Mouse (Mus musculus) embryonic facial prominence, embryonic 10.5 days (tissue): Measurements from ENCODE around the gene Yjefn3. TPM values are rescaled to one million over a fixed set of nuclear protein-coding genes. Genes with fewer than 3 reads are reported as not detected.
A peak's percentile ranks its signal among the peaks of the same experiment; 100 is the strongest.

Source experiments
- DNase-seq: peaks from one replicate; pipeline ENCODE4 v3.0.0-alpha.2; 2017; ENCODE audit warnings: low spot score
- H3K27ac ChIP-seq: fragments of 300-500 bp; sonication (generic); replicated peaks from 2 replicates; pipeline ENCODE4 v1.5.1; 2016; ENCODE audit warnings: mild to moderate bottlenecking
- H3K27me3 ChIP-seq: fragments of 300-500 bp; sonication (generic); replicated peaks from 2 replicates; pipeline ENCODE4 v1.6.1; 2016; ENCODE audit warnings: low read depth, mild to moderate bottlenecking; ENCODE audit not compliant: poor library complexity, severe bottlenecking
- H3K36me3 ChIP-seq: fragments of 300-500 bp; sonication (generic); replicated peaks from 2 replicates; pipeline ENCODE4 v1.6.1; 2016; ENCODE audit warnings: mild to moderate bottlenecking, moderate library complexity
- H3K4me1 ChIP-seq: fragments of 300-500 bp; sonication (generic); 2 replicates; pipeline ENCODE4 v1.6.1; 2016
- H3K4me3 ChIP-seq: fragments of 300-500 bp; sonication (generic); 2 replicates; pipeline ENCODE4 v1.5.1; 2016; ENCODE audit warnings: mild to moderate bottlenecking, moderate library complexity
- H3K9me3 ChIP-seq: fragments of 300-500 bp; sonication (generic); 2 replicates; pipeline ENCODE4 v1.6.1; 2016; ENCODE audit warnings: mild to moderate bottlenecking
- WGBS: fragments of 180-500 bp; shearing (Covaris S2); methylation state at CpG from one replicate; pipeline ENCODE4 v1.1.7; 2016; 5-methylcytosine and 5-hydroxymethylcytosine counted together
- polyA plus RNA-seq: library from polyadenylated mRNA; unstranded; fragments of >200 nt; fragmentation: Nextera tagmentation; extraction: Ambion mirVana; gene quantifications from 2 replicates; pipeline ENCODE4 v1.2.1, GENCODE M21; 2016

Gene Yjefn3
- polyA plus RNA-seq, 1 experiment from 2014 or later: 4.2 TPM

DNA sequence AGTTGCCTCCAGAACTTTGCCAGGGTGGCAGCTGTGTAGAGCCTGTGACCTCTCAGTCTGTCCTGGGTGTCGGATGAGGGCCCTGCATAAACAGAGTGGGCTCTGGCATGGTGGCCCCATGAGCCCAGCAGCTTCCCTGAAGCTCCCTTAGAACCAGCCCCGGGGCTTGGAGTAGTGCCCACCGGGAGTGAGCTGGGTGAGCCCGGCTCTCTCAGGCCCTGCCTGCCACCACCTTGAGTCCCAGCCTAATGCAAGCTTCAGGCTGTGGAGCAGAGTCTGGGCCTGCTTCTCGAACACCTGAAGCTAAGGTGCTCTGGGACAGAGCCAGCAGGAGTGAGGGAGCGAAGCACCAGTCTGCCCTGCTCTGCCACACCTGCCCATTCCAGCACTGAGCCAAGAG lies 31.6 kb downstream of the Yjefn3 start:
- no peak for DNase-seq
- Histone ChIP-seq H3K9me3 (no peaks in the 10 kb centered on the region), H3K36me3 (no peaks in the 10 kb centered on the region), H3K27ac (no peak overlapping the region), H3K4me3 (no peak overlapping the region), H3K4me1 (0 out of 2 replicates have a peak, but pooled peaks cover 8% of the 10 kb centered on the region), H3K27me3 (peaks cover 23% of the 10 kb centered on the region)
- WGBS: 83% methylated on average over 6 of the region's 6 CpGs

DNA sequence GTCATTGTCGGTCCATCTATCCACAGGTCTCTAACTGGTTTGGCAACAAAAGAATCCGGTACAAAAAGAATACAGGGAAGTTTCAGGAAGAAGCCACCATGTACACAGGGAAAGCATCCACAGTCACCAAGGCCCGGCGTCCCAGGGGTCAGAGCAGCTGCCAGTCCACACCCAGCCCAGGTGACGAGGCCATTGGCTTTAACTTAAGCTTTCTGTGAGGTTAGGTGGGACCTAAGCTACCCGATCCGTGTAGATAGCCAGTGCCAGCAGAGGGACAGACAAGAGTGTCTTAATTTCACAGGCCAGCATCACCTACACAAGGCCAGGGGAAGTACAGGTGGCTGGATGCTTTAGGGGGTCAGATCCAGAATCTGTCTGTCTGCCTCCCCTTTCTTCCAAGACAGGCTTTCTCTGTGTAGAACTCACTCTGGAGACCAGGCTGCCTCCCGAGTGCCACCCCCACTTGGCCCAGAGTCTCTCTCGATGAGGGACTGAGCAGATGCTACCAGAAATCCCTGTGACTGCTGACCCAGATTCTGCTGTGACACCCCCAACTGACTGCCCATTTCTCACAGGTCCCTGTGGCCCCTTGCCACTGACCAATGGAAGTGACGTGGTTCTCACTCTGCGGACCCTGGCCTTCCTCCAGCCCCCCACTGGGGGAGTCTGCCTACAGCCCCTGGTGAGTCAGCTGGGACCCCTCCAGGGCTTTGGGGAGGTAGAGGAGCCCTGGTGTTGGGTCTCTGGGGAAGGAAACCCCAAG lies 32.3 kb downstream of the Yjefn3 start:
- H3K27ac ChIP-seq: no peak overlapping the region
- no peak for DNase-seq
- 83% methylated on average over 11 of the region's 11 CpGs for WGBS
- peaks cover 16% of the 10 kb centered on the region; the same call in 1 of the 2 replicates for H3K27me3 ChIP-seq
- no peaks in the 10 kb centered on the region for H3K9me3 ChIP-seq
- no peaks in the 10 kb centered on the region for H3K36me3 ChIP-seq
- H3K4me1 ChIP-seq: 0 out of 2 replicates have a peak, but pooled peaks cover 8% of the 10 kb centered on the region
- no peak overlapping the region for H3K4me3 ChIP-seq

DNA sequence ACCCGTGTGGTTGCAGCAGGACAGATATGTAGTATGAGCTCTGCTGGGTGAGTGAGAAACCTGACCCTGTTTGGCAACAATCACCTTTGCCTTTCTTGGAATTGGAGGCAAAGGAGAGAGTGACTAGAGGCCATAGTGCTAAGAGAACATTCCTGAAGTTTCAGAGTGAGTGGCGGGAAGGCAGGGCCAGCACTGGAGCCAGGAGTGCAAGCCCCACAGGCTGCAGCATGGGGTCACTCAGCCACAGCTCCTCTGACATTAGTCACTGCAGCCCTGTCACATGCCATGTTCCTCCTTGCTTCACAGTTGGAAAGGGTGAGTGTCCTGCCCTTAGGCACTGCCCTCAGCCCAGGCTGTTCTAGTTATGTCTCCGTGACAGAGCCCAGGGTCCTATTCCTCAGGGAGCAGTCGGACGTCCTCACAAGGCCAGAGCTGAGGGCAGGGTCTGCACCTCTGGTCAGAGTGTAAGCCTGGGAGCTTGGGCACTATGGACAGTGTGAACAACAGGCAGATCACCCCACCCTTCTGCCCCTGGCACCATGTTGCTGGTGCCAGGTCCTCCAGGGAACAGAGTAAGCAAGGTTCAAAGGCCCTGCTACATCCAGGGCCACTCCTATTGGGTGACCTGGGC lies 34.7 kb downstream of the Yjefn3 start:
- H3K9me3 ChIP-seq: no peaks in the 10 kb centered on the region
- no peak overlapping the region for H3K4me3 ChIP-seq
- 0 out of 2 replicates have a peak, but pooled peaks cover 5% of the 10 kb centered on the region for H3K4me1 ChIP-seq
- H3K36me3 ChIP-seq: peaks cover 6% of the 10 kb centered on the region; the same call in 1 of the 2 replicates
- H3K27ac ChIP-seq: no peak overlapping the region
- 71% methylated on average over 5 of the region's 5 CpGs for WGBS
- no peaks in the 10 kb centered on the region for H3K27me3 ChIP-seq
- DNase-seq: no peak

DNA sequence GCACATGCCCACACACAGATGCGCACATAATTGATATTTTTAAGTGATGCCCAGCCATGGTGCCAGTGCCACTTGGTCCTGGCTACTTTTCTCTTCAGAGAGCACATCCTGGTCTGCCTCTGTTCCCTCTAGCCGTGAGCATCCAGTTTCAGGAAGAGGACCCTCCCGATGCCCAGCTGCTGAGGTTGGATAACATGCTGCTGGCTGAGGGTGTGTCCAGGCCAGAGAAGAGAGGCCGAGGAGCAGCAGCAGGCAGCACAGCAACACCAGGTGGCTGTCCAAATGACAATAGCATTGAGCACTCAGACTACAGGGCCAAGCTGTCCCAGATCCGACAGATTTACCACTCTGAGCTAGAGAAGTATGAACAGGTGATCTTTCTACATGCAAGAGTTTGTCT lies 38.3 kb downstream of the Yjefn3 start:
- H3K36me3 ChIP-seq: peaks cover 12% of the 10 kb centered on the region
- H3K4me1 ChIP-seq: 0 out of 2 replicates have a peak, but pooled peaks cover 5% of the 10 kb centered on the region
- no peaks in the 10 kb centered on the region for H3K9me3 ChIP-seq
- no peak overlapping the region for H3K27ac ChIP-seq
- H3K27me3 ChIP-seq: no peaks in the 10 kb centered on the region
- H3K4me3 ChIP-seq: no peak overlapping the region
- no peak for DNase-seq
- 74% methylated on average over 5 of the region's 5 CpGs for WGBS

DNA sequence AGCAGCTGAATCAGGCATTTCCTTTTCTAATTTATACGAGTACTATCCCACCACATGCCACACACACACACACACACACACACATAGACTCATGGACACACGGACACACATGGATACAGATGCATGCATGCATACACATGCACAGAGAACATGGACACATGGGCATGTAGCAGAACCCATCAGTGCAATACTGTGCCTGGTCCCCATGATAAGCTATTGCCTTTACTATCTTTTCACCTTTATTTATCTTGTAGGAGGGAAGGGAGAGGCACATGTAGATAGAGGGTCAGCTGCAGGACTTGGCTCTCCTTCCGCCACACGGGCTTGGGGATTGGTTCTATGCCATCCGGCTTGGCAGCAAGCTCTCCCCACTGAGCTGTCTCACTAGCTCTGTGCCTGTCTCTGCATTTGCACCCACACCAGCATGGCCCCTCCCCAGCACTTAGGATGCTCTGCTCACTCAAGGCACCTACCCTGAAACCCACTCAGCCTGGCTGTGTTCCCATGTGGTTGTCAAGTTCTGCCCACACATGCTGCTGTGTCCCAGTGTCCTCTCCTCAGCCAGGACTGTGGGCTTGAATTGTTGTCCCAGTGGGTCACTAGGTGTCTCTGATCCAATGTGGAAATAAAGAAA lies 39.0 kb downstream of the Yjefn3 start:
- DNase-seq: no peak
- H3K4me1 ChIP-seq: 0 out of 2 replicates have a peak, but pooled peaks cover 5% of the 10 kb centered on the region
- H3K36me3 ChIP-seq: peaks cover 12% of the 10 kb centered on the region
- WGBS: 90% methylated on average over 5 of the region's 5 CpGs
- no peaks in the 10 kb centered on the region for H3K9me3 ChIP-seq
- H3K4me3 ChIP-seq: no peak overlapping the region
- H3K27me3 ChIP-seq: no peaks in the 10 kb centered on the region
- H3K27ac ChIP-seq: no peak overlapping the region

DNA sequence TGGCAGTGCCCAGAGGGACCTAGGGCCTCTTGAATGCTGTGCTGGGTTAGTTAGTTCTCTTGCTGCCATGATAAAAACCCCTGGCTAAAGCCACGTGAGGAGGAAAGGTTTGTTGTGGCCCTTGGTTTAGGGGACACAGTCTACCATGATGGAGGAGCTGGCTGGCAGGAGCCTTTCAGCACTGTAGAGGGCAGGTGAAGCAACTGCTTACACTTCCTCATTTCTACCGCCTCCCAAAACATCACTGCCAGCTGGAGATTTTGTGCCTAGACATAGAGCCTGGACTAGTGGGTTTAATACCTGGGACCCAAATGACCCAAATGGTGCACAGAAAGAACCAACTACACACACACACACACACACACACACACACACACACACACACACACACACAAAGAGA lies 41.3 kb downstream of the Yjefn3 start:
- Histone ChIP-seq H3K36me3 (peaks cover 12% of the 10 kb centered on the region), H3K4me1 (no peaks in the 10 kb centered on the region), H3K27ac (no peak overlapping the region), H3K9me3 (no peaks in the 10 kb centered on the region), H3K27me3 (no peaks in the 10 kb centered on the region), H3K4me3 (no peak overlapping the region)
- WGBS: 64% methylated on average over 2 of the region's 2 CpGs
- DNase-seq: no peak

DNA sequence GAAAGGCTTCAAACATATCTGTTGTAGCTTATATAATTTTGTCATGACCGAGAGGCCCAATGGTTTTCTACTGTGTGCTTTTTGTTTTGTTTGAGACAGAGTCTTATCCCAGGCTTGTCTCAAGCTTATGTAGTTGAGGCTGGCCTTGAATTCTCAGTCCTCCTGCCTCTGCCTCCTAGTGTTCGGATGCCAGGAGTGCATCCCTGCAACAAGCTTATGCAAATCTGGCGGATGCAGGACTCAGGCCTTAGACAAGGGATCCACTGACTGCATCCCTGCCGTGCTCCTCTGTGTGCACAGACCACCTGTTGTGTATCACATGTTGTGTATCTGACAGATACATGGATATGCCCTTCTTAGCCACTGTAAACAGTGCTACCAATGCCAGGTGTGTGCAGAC lies 41.7 kb downstream of the Yjefn3 start:
- peaks cover 12% of the 10 kb centered on the region for H3K36me3 ChIP-seq

DNA sequence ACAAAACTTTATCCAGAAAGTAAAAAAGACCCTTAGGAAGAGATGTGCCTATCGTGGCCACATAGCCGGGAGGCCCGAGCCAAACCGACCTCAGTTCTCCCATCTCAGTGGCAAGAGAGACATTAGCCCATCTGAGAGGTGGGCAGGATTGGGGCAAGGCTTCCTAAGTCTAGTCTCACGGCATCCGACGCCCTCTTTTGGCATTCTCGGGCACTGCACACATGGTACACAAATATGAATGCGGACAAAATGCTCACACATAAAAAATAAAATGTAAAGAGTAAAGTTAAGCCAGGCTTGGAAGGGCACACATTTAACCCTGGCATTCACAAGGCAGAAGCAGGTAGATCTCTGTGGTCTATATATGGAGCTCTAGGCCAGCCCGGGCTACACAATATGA lies 48.6 kb downstream of the Yjefn3 start:
- no peaks in the 10 kb centered on the region for H3K27me3 ChIP-seq
- H3K4me3 ChIP-seq: no peak overlapping the region
- H3K27ac ChIP-seq: no peak overlapping the region
- WGBS: 93% methylated on average over 10 of the region's 10 CpGs
- no peak for DNase-seq
- H3K4me1 ChIP-seq: no peaks in the 10 kb centered on the region
- H3K36me3 ChIP-seq: no peaks in the 10 kb centered on the region; the same call in none of the 2 replicates
- H3K9me3 ChIP-seq: no peaks in the 10 kb centered on the region

More for the DNA sequence above, 41.7 kb downstream of the Yjefn3 start:
- Histone ChIP-seq H3K4me3 (no peak overlapping the region), H3K27ac (no peak overlapping the region), H3K4me1 (no peaks in the 10 kb centered on the region), H3K27me3 (no peaks in the 10 kb centered on the region), H3K9me3 (no peaks in the 10 kb centered on the region)
- DNase-seq: no peak
- 61% methylated on average over 4 of the region's 4 CpGs for WGBS

DNA sequence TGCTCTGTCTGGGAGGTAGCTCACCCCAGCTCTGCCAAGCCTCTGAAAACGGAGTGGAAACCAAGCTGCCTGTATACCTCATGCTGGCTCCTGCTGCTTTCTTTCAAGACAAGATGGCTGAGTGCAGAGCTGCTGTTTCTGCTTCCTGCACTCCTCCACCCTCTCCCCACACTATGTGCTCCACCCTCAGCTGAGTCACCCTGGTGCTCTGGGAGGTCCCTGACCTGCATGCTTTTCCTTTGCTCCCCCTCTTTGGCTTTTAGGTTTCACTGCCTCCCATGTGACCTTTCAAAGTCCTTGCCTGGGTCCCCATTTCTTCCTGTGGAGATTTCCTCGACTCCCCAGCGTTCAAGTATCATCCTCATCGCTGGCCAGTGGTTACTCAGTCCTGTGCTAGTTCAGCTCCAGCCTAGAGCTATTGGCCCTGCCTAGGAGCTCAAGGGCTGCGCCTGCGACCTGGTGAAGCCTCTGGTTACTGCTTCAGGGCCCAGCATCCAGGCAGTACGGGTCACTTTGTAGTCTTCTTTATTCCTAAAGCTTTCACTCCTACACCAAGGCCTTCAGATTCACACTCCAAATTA lies 51.5 kb downstream of the Yjefn3 start:
- 80% methylated on average over 7 of the region's 7 CpGs for WGBS

DNA sequence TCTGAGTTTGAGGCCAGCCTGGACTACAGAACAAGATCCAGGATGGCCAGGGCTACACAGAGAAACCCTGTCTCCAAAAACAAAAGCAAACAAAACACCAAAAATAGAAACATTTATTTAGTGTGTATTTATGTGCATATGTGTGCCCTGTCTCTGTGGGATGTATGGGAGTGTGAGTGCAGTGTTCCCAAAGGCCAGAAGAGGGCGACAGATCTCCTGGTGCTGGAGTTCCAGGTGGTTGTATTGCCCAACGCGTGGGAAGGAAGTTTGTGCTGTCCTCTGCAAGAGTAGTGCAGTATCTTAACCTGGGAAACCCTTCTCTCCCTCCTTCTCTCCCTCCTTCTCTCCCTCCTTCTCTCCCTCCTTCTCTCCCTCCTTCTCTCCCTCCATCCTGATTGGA lies 52.6 kb downstream of the Yjefn3 start:
- no peak overlapping the region for H3K27ac ChIP-seq
- H3K27me3 ChIP-seq: no peaks in the 10 kb centered on the region
- no peaks in the 10 kb centered on the region; the same call in none of the 2 replicates for H3K36me3 ChIP-seq
- H3K4me3 ChIP-seq: no peak overlapping the region
- WGBS: 46% methylated on average over 3 of the region's 3 CpGs
- no peaks in the 10 kb centered on the region for H3K4me1 ChIP-seq
- no peaks in the 10 kb centered on the region for H3K9me3 ChIP-seq
- DNase-seq: peak; percentile 25

More for the DNA sequence above, 51.5 kb downstream of the Yjefn3 start:
- no peaks in the 10 kb centered on the region for H3K4me1 ChIP-seq
- H3K27me3 ChIP-seq: no peaks in the 10 kb centered on the region
- no peak overlapping the region for H3K27ac ChIP-seq
- H3K9me3 ChIP-seq: no peaks in the 10 kb centered on the region
- H3K4me3 ChIP-seq: no peak overlapping the region
- DNase-seq: no peak
- H3K36me3 ChIP-seq: no peaks in the 10 kb centered on the region; the same call in none of the 2 replicates

DNA sequence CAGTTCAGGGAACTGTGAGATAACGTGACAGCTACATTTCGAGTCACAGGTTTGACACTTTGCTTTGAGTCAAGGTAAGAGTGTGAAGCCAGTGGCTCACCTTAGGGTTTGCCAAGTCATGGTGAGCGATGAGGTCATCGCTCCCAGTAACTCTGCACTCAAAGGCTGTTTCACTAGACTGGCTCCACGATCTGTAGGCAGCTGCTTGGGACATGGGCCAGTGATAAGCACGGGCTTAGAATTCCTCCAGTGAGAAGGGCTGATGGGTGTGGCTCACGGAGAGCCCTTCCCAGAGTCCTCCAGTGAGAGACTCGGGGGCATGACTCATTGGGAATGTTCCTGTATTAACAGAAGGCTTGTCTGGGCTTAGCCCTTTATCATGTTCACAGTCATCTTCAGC lies 53.6 kb downstream of the Yjefn3 start:
- DNase-seq: no peak
- no peak overlapping the region for H3K4me3 ChIP-seq
- H3K36me3 ChIP-seq: no peaks in the 10 kb centered on the region; the same call in none of the 2 replicates
- H3K27ac ChIP-seq: no peak overlapping the region
- no peaks in the 10 kb centered on the region for H3K9me3 ChIP-seq
- H3K27me3 ChIP-seq: no peaks in the 10 kb centered on the region
- H3K4me1 ChIP-seq: no peaks in the 10 kb centered on the region
- 88% methylated on average over 8 of the region's 8 CpGs for WGBS
